Mouse (Mus musculus) heart, postnatal 25 days (tissue): Measurements from ENCODE around the gene Oasl1. TPM values are rescaled to one million over a fixed set of nuclear protein-coding genes. Genes with fewer than 3 reads are reported as not detected.
"Not testable (repeated sequence)": the region's sequence is repeated elsewhere in the genome, so short reads cannot be mapped to it uniquely, and the experiment has no call there.

ENCODE experiments used
- DNase-seq: peaks from one replicate; pipeline ENCODE4 v3.0.0; 2022; ENCODE audit warnings: low spot score
- intact Hi-C: fragments of 180-260 bp; cut with DNase I; formaldehyde crosslinking; loops from one replicate; pipeline ENCODE4 v1.15.1; 2025
- total RNA-seq, 2 experiments: library from RNA; stranded (reverse); gene quantifications; 2 replicates each; pipeline ENCODE4 v1.2.3; 2021

Oasl1 gene
- total RNA-seq: under 1 TPM; 0.78 TPM

DNA sequence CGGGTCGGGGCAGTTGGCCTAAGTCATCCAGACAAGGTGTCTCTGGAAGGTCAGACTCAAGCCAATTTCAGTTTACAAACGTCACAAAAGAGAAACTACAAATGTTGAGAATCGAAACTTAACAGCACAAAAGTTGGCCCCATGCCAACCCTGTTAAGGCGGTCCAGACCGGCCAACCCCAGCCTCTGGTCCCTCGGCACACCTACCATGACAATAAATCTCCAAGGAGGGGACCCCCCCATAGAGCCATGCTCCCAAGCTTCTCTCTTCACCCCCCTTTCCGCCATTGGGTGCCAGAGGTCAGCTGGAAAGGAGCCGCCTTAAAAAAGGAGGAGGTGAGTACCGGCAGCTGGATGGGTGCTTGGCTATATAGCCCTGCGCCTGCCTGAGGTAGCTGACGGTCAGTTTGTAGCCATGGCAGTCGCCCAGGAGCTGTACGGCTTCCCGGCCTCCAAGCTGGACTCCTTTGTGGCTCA lies at the start of gene Oasl1:
Gene Oasl1 (plus strand): TSS at position 243 of the 476 bp plus-strand sequence.
- DNase-seq: peak; percentile 20
- intact Hi-C loops: no loop called here

DNA sequence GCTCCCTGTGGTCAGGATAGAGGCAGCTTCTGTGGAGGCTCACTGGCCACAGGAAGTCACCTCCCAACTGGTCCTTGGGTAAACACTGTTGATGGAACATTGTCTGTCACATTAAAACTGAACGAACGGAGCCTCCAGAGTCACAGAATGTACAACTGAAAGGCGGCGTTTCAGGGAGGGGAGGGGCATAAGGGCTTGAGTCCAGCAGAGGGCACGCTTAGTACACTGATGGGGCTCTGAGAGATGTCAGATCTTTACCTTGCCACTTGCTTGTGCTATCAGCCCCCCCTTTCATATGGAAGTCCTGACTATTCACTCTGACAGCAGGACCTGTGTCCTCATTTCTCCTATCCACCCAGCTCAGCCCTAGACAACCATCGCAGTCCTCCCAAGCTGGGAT lies 47.2 kb upstream of the Oasl1 start:
- DNase-seq: no peak
- intact Hi-C loops: no loop called here

DNA sequence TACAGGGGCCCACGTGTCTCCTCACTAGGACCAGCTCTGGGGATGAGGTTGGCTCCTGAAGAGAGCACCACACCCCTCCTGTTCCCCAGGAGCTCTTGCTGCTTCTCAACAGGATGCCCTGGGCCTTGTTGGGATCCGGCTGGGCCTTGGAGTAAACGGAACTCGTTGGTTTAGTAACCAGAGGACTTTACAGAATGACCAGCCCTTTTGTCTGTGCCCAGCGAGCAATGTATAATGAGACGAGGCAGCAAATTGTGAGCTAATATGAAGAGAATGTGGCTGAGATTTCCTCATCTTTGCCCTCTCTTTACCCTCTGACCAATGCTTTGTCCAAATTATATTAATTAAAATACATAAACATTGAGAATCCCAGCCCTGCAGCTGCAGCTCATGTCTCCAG lies 46.7 kb upstream of the Oasl1 start:
- intact Hi-C loops: no loop called here
- DNase-seq: no peak

DNA sequence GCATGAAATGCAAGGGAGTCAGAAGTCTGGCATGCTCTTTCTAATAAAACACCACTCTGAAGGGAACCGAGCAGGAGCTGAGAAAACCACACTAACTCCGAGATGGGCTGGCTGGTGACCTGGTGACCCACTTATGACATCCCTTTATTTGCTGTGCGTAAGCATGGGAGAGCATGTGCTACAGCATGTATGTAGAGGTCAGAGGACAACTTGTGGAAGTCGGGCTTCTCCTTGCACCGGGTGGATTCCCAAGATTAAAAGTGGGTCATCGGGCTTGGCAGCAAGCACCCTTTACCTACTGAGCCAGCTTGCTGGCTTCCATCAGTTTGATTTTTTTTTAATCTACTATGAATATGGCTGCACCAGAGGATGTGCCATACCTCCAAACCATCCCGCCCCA lies 45.6 kb upstream of the Oasl1 start:
- intact Hi-C loops: no loop called here
- DNase-seq: no peak

DNA sequence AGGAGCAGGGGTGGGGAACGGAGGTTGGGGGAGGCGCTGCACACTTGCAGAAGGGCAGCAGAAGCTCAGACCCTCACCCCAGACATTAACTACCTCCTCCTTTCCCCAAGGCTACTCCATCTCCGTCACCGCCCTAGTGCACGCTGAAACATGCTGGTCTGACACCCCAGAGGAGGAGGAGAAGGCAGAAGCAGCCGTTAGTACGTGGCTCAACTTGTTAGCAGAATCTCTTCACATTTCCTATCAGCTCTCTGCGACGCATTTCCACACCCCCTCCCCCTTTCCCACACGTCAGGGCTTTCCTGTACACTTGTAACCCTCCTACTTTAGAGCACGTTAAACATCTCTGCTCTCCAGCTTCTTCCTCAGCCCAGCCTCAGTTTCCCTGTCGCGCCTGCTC lies 43.6 kb upstream of the Oasl1 start:
- intact Hi-C loops: no loop called here
- no peak for DNase-seq

DNA sequence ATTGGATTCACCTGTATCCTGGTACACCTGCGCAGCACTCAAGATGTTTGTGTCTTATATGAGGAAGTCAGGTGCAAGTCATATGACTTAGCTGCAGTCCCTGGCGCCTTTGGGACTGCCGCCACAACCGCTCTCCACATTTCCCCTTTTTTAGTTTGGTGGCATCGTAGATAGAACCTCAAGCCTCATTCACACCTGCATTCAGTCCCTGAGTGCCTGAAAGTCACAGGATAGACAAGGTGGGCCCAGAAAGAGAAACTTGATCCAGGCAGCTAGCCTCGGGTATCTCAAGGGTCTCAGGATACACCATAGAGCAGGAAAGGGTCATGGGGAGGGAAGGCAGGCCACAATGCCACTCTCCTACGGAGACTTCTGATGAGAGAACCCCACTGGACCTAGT lies 40.7 kb upstream of the Oasl1 start:
- intact Hi-C loops, DNase-seq: not testable (repeated sequence)

DNA sequence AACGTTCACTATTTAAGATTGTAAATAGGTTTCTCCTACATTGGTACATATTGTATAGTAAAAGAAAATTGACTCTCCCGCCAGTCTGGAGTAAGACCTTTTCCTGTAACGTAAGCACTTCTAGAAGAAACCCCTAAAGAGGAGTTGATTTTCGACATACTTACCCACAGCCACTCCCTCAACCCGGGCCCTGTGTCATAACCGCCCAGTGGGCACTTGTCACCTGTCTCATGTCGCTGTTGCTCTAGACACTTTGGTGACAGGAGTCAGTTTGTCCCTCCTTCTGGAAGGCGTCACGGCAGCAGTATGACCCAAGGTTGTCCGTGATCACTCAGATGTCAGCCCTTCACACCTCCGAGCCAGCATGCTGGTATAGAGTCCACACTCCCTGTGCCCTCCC lies 40.0 kb upstream of the Oasl1 start:
- DNase-seq: no peak
- intact Hi-C loops: no loop called here

DNA sequence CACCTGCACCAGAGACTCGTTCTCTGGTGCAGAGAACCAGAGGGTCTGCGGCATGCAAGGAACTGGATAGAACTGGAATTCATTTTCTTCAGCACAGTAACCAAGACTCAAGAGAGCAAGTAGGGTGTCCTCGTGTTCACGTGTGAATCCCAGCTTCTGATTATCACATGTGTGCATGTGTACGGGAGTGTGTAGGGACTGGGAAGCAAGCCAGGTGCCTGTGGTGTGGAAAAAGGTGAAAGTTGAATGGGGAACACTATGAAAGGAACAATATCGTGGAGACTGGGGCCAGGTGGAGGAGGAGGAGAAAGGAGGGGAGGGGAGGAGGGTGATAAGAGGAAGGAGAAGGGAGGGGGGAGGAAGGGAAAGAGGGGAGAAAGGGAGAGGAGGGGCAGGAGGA lies 36.2 kb upstream of the Oasl1 start:
- intact Hi-C loops: no loop called here
- no peak for DNase-seq

DNA sequence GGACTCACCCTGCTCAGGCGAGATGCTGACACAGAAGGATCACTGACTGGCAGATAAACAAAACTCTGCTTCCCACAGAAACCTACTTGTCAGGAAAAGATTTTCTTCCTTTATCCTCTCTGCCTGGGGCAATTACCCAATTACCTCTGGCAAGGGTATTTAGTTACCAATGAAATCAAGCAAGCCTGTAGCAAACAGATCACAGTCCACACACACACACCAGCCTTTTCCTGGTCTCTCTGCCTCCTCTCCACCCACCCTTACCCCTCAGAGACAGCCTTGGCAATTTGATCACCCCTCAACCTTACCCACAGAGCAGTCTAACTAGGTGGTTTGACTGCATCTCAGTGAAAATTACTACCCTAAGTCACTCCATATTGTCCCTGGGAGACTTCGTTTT lies 34.0 kb upstream of the Oasl1 start:
- intact Hi-C loops: no loop called here
- no peak for DNase-seq

DNA sequence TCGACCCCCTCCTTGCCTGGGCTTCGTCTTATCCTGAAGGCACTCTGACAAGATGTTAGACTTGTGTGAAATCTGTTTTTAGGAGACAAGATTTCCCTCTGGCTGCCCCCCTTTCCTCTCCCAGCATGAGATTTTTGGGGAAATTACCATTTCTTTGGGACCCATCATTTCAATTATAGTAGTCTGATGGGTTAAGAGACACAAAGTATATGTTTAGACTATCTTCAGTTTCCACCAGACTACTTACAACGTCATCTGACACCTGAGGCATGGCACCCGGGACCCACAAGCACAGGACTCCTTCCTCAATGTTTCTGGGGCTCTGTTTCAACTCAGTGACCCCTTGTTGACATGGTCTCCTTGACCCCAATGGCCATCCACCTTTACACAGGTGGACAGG lies 27.5 kb upstream of the Oasl1 start:
- intact Hi-C loops: loop anchor here (5.0 kb wide), 1 partner anchor 73 kb away; the partner anchor contains the start of gene 1500011B03Rik
- no peak for DNase-seq

DNA sequence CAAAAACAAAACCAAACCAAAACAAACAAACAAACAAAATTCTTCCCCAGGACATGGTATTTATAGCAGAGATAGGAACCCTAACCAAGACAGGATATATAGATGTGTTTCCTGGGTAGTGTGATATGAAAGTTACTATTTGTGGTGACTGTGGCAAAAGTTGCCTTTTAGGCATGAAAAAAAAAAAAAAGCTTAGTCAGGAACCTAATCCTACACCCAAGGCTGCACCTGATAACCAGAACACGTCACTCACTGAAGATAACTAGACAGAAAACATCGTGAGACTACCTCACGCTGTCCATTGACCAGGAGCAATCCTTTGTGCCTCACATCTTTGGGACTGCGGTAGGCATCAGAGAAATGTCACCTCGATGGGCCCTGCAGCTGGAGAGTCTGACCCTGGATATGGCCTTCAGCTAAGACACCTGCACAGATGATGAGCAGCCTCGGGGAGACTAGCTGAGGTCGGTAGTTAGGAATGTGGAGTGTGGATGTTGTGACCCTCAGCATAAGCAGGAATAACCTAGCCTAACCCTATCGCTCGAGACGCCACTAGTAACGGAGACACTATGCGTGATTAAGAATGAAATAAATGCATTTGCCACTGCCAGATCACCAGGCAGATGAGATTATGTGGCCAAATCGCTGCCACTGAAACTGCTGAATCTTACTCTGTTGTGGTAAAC lies 26.2 kb upstream of the Oasl1 start, which contains the start of gene Oasl2:
Gene Oasl2 (plus strand): TSS at position 249 of the 686 bp plus-strand sequence.
- intact Hi-C loops: loop anchor here (5.0 kb wide), 1 partner anchor 75 kb away; the partner anchor contains the start of gene 1500011B03Rik
- DNase-seq: no peak

DNA sequence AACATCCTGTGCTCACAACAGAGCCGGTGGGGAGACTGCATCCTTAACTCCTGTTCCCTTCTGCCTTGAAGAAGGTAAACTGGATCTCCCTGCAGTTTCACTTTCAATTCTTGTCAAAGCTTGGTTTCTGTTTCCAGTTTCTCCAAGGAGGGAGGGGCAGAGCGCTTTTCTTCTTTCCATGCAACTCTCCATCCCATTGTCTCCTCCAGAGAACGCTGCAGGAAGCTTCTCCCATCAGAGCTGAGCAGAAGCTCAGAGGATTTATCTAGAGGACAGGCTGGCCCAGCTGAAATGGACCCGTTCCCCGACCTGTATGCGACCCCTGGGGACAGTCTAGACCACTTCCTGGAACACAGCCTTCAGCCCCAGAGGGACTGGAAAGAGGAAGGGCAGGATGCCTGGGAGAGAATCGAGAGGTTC lies 25.7 kb upstream of the Oasl1 start:
- intact Hi-C loops: loop anchor here (5.0 kb wide), 1 partner anchor 75 kb away; the partner anchor contains the start of gene 1500011B03Rik
- DNase-seq: peak; percentile 31

DNA sequence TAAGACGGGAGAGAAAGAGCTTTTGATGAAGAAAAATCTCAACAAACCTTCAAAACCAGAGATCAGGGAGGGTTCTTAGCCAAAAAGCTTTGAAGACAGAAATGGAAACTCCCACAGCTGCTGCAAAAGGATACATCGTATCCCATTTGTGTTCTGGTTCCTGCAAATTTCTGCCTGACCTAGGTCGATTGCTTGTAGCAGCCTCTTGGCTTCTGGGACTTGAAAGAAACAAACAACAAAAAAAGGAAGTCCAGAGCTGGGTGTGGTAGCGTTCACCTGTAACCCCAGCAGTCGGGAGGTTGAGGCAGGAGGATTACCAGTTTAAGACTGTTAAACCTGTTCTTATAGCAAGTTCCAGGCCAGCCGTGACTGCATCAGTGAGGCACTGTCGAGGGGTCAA lies 24.2 kb upstream of the Oasl1 start:
- no peak for DNase-seq
- intact Hi-C loops: loop anchor here (5.0 kb wide), 1 partner anchor 77 kb away; the partner anchor contains the start of gene 1500011B03Rik

DNA sequence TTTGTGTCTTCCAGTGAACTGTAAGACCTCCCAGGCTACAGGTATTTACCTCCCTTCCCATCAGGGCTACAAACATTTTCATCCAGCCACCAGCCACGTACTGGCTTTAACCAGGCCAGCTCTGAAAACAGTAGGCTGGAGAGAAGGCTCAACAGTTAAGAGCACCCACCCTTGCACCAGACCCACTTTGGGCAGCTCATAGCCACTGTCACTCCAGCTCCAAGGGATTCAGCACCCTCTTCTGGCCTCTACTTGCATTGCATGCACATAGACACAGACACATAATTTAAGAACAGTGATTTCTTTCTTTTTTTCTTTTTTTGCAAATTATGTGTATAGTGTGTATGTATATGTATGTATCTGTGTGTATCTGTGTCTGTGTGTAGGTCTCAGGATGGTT lies 20.6 kb upstream of the Oasl1 start:
- intact Hi-C loops: loop anchor here (5.0 kb wide), 1 partner anchor 195 kb away; the partner anchor contains the start of gene Tchp
- no peak for DNase-seq

DNA sequence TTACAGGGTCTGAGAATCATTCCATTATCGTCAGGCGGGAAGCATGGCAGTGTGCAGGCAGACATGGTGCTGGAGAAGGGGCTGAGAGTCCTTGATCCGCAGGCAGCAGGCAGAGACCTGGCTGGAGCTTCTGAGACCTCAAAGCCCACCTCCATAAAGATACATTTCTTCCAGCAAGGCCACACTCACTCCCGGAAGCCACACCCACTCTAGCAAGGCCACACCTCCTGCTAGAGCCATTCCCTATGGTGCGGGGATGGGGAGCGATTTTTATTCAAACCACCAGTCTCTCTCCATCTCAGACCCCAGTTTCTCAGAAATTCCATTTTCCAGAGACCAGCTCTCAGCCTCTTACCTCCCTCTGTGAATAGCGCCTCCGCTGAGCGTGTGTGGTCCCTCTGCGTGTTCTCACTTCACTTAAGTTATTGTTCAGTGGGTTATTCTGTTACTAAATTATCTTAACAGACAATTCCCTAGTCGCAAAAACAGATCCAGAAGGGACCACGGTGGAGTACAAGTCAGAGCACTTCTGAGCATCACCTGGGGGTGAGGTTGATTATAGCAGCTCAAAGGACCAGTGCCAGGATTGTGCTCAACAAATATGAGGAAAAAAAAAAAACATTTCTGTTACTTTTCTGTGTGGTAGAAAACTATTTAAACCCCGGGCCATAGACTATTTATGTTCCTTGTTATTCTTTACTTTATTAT lies 14.3 kb upstream of the Oasl1 start:
- no peak for DNase-seq
- intact Hi-C loops: no loop called here

DNA sequence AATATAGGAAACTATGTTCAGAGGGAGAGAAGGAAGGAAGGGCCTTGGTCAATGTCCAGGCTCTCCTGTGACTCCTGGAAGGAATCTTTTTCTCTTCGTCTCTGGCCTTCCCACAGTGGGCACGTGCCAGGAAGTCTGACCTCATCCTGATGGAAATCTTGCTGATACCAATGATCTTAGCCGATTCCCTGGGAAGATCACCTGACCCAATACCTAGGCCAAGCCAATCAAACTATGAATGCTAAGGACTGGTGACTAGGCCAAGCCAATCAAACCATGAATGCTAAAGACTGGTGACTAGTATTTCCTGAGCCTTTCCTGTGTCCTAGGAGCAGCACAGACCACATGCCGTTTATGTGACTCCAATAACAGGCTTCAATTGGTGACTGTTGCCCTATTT lies 9.4 kb upstream of the Oasl1 start:
- intact Hi-C loops: no loop called here
- no peak for DNase-seq

DNA sequence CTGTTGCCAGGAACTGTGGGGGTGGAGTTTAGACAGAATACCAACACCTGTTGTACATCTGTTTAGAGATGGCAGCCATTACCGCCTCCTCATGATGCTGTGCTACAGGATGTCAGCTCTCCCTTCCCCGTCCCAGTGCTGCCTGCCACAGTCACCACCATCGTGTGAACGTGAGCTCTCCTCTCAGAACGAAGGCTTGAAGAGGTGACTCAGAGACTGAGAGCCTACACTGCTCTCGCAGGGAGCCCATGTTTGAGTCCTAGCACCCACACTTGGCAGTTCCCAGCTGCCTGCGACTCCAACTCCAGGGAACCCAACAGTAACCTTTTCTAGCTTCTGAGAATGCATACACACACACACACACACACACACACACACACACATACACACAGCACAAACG lies 8.2 kb upstream of the Oasl1 start:
- intact Hi-C loops: no loop called here
- no peak for DNase-seq

DNA sequence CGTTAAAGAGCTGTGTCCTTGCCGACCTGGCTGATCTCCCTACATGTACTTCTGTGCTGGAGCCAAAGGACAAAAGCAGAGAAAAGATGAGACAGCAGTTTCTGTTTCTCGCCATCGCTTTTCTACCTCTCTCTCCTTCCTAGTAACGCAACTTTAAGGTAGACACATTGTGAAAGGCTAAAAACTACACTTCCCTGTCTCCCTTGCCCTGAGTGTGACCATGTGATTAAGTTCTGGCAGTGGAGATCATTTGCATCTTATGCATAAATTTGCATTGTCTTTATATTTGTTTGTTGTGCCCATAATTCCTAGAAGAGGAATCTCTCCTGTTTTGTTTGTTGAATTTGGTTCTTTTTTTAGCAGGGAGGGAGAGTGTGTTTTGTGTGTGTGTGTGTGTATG lies 7.2 kb upstream of the Oasl1 start:
- DNase-seq: no peak
- intact Hi-C loops: no loop called here

DNA sequence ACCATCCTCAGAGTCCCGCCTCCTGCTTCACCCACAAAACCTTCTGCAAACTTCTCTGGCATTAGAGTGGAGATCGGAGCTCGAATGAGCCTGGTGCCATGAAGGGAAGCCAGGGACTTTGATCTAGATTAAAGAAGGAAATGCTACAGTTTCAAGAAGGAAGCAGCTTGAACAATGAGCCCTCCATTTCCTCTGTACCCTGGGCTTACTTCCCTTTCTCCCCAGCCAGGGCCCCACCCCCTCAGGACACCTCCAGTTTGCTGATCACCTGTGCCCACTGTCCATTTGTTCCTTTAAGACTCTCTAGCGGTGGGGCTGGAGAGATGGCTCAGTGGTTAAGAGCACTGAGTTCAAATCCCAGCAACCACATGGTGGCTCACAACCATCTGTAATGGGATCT lies 6.3 kb upstream of the Oasl1 start:
- intact Hi-C loops: no loop called here
- DNase-seq: no peak

DNA sequence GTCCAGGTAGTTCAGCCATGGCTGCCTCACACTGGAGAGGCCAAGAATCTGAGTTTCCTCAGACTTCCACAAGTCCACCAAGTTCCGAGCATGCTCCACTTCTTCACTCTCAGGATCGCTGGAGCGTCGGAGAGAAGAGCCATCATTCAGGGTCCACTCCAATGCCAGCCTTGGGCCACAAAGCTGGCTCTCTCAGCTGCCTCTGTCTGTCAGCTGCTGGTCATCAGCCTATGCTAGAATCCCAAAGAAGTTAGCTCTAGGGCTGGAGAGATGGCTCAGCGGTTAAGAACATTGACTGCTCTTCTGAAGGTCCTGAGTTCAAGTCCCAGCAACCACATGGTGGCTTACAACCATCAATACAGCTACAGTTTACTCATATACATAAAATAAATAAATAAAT lies 5.7 kb upstream of the Oasl1 start:
- intact Hi-C loops, DNase-seq: not testable (repeated sequence)
